Mouse (Mus musculus): ENCODE measurements around the gene Dbp. TPM values are rescaled to one million over a fixed set of nuclear protein-coding genes. Genes with fewer than 3 reads are reported as not detected.

Dbp gene
- polyA plus RNA-seq, 1 experiment from 2014 or later: 2.1 TPM

- Histone ChIP-seq H3K4me2 (peak overlapping the region; percentile 92), H3K27me3 (ENCODE audit: insufficient read depth, low read length) (no peaks in the 10 kb centered on the region), H3K4me3 (ENCODE audit: low read depth, low read length) (peak overlapping the region; percentile 98), H3K4me1 (ENCODE audit: insufficient read depth) (peaks cover 13% of the 10 kb centered on the region; the same call in 1 of the 2 replicates), H3K36me3 (ENCODE audit: insufficient read depth) (peaks cover 51% of the 10 kb centered on the region), H3K9me3 (ENCODE audit: low read depth, low read length) (no peaks in the 10 kb centered on the region), H3K9ac (peak overlapping the region; percentile 99; the same call in 1 of the 2 replicates), H3K27ac (ENCODE audit: low read depth) (no peak overlapping the region; the same call in 1 of the 2 replicates)
- WGBS: 84% methylated on average over 3 of the region's 3 CpGs
- DNase-seq: no peak
- no peak for ATAC-seq (ENCODE audit: insufficient read depth)
- no peak for TF ChIP-seq CTCF (IDR thresholded peaks at IDR 0.05; ENCODE audit: low read depth)
These were observed 11.6 kb downstream of the Dbp start for GRCm38 (mm10) chr7:45716460-45716857.

- 8% methylated on average over 31 of the region's 31 CpGs for WGBS
These were observed 12.3 kb downstream of the Dbp start for GRCm38 (mm10) chr7:45716952-45717917.

GRCm38 (mm10) chr7:45717918-45718297 lies 13.0 kb downstream of the Dbp start, which contains the start of gene Sphk2:
Sphk2 (minus strand) TSS chr7:45718002.
- ATAC-seq (ENCODE audit: insufficient read depth) (peak; percentile 70), DNase-seq (peak; percentile 100)
- peak; percentile 27 for TF ChIP-seq CTCF (IDR thresholded peaks at IDR 0.05; ENCODE audit: low read depth)
- H3K9ac ChIP-seq: peak within 1 kb of the TSS; percentile 99
- peaks cover 51% of the 10 kb centered on the region for H3K36me3 ChIP-seq (ENCODE audit: insufficient read depth)
- peak within 1 kb of the TSS; percentile 98 for H3K4me3 ChIP-seq (ENCODE audit: low read depth, low read length)
- H3K27me3 ChIP-seq (ENCODE audit: insufficient read depth, low read length): no peaks in the 10 kb centered on the region
- peak within 1 kb of the TSS; percentile 97 for H3K27ac ChIP-seq (ENCODE audit: low read depth)
- H3K4me2 ChIP-seq: peak within 1 kb of the TSS; percentile 99
- under 1% methylated on average over 41 of the region's 41 CpGs for WGBS
- no peaks in the 10 kb centered on the region for H3K9me3 ChIP-seq (ENCODE audit: low read depth, low read length)
- peaks cover 13% of the 10 kb centered on the region; the same call in 1 of the 2 replicates for H3K4me1 ChIP-seq (ENCODE audit: insufficient read depth)

More at GRCm38 (mm10) chr7:45716952-45717917, 12.3 kb downstream of the Dbp start:
- ATAC-seq (ENCODE audit: insufficient read depth) (peak; percentile 7; the same call in 1 of the 2 replicates), DNase-seq (no peak)
- H3K9ac ChIP-seq: peak overlapping the region; percentile 99
- no peaks in the 10 kb centered on the region for H3K9me3 ChIP-seq (ENCODE audit: low read depth, low read length)
- peak overlapping the region; percentile 87 for H3K27ac ChIP-seq (ENCODE audit: low read depth)
- TF ChIP-seq CTCF (IDR thresholded peaks at IDR 0.05; ENCODE audit: low read depth): no peak
- peaks cover 13% of the 10 kb centered on the region; the same call in 1 of the 2 replicates for H3K4me1 ChIP-seq (ENCODE audit: insufficient read depth)
- peak overlapping the region; percentile 92 for H3K4me2 ChIP-seq
- peak overlapping the region; percentile 98 for H3K4me3 ChIP-seq (ENCODE audit: low read depth, low read length)
- H3K27me3 ChIP-seq (ENCODE audit: insufficient read depth, low read length): no peaks in the 10 kb centered on the region
- peaks cover 51% of the 10 kb centered on the region for H3K36me3 ChIP-seq (ENCODE audit: insufficient read depth)

GRCm38 (mm10) chr7:45718331-45718730 lies 13.4 kb downstream of the Dbp start:
- Histone ChIP-seq H3K36me3 (ENCODE audit: insufficient read depth) (peaks cover 51% of the 10 kb centered on the region), H3K27ac (ENCODE audit: low read depth) (peak overlapping the region; percentile 97), H3K27me3 (ENCODE audit: insufficient read depth, low read length) (no peaks in the 10 kb centered on the region), H3K4me2 (peak overlapping the region; percentile 99), H3K9me3 (ENCODE audit: low read depth, low read length) (no peaks in the 10 kb centered on the region), H3K4me1 (ENCODE audit: insufficient read depth) (peaks cover 13% of the 10 kb centered on the region; the same call in 1 of the 2 replicates), H3K9ac (peak overlapping the region; percentile 99), H3K4me3 (ENCODE audit: low read depth, low read length) (peak overlapping the region; percentile 98)
- WGBS: under 1% methylated on average over 20 of the region's 20 CpGs
- no peak for TF ChIP-seq CTCF (IDR thresholded peaks at IDR 0.05; ENCODE audit: low read depth)
- no peak for DNase-seq
- ATAC-seq (ENCODE audit: insufficient read depth): no peak

GRCm38 (mm10) chr7:45719180-45719579 lies 14.3 kb downstream of the Dbp start:
- Histone ChIP-seq H3K4me1 (ENCODE audit: insufficient read depth) (peaks cover 13% of the 10 kb centered on the region; the same call in 1 of the 2 replicates), H3K4me3 (ENCODE audit: low read depth, low read length) (peak overlapping the region; percentile 98), H3K4me2 (peak overlapping the region; percentile 99), H3K27me3 (ENCODE audit: insufficient read depth, low read length) (no peaks in the 10 kb centered on the region), H3K9ac (peak overlapping the region; percentile 99), H3K9me3 (ENCODE audit: low read depth, low read length) (no peaks in the 10 kb centered on the region), H3K36me3 (ENCODE audit: insufficient read depth) (peaks cover 56% of the 10 kb centered on the region), H3K27ac (ENCODE audit: low read depth) (no peak overlapping the region)
- TF ChIP-seq CTCF (IDR thresholded peaks at IDR 0.05; ENCODE audit: low read depth): no peak
- DNase-seq (no peak), ATAC-seq (ENCODE audit: insufficient read depth) (no peak)
- WGBS: 78% methylated on average over 10 of the region's 10 CpGs

- H3K27ac ChIP-seq (ENCODE audit: low read depth): no peak overlapping the region
- WGBS: 85% methylated on average over 15 of the region's 16 CpGs
These were observed 15.0 kb downstream of the Dbp start for GRCm38 (mm10) chr7:45719738-45720412.

More at GRCm38 (mm10) chr7:45719738-45720412, 15.0 kb downstream of the Dbp start:
- DNase-seq (no peak), ATAC-seq (ENCODE audit: insufficient read depth) (no peak)
- Histone ChIP-seq H3K4me3 (ENCODE audit: low read depth, low read length) (peak overlapping the region; percentile 98), H3K4me1 (ENCODE audit: insufficient read depth) (peaks cover 13% of the 10 kb centered on the region; the same call in 1 of the 2 replicates), H3K9me3 (ENCODE audit: low read depth, low read length) (no peaks in the 10 kb centered on the region), H3K9ac (peak overlapping the region; percentile 99), H3K27me3 (ENCODE audit: insufficient read depth, low read length) (no peaks in the 10 kb centered on the region), H3K4me2 (peak overlapping the region; percentile 99), H3K36me3 (ENCODE audit: insufficient read depth) (peaks cover 63% of the 10 kb centered on the region)
- TF ChIP-seq CTCF (IDR thresholded peaks at IDR 0.05; ENCODE audit: low read depth): no peak
